Mouse (Mus musculus): Measurements from ENCODE around the gene Pdzd7.

The Pdzd7 gene

DNA sequence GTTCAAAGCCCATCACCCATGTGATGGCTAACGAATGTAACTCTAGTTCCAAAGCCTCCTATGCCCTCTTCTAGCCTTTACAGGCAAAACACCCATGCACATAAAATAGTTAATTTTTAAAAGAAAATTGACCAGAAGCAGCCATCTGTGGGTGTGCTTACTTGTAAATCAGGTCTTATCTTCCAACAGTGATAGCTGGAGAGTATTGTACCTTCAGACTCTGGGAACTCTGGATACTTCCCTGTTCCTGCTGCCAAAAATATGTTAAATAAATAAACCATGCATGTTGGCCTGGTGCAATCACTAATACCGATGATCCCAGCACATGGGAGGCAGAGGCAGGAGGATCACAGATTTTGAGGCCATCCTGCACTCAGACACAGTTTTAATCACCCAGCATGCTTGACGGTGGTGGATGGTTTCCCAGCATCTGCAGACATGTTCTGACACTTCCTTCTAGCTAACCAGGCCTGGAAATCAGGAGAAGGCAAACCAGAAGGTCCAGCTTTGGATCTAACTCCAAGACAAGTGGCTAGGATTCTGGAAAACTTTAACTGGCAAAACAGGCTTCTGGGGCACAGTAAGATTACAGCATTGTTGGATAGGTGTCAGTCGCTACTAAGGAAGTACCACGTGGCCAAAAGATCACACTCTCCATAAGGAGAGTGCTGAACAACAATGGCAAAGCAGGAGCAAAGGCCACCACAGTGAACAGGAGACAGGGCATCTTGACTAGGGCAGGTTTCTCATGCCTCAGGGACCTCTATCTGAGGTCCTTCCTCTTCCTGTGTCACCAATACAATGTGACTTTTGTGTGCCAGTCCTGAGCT lies 60.1 kb downstream of the Pdzd7 start:
- no peak for DNase-seq (ENCODE audit: low read depth, low spot score)

DNA sequence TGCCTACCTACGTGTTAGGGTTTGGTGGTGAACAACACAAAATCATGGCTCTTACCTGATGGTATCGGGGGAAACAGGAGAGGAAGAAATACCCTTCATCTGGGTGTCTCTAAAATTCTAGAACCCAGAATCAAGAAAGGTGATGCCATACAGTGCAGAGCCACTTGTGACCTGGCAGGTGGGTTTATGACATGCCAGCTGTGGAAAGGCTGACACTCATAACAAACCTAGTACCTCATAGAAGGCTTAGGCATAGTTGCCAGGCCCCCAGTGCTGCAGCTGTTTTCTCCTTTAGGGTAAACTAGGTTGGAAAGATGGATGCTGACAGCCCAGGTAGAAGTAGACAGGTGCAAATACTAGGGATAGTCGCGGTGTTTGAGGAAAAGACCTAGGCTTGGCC lies 61.1 kb downstream of the Pdzd7 start:
- DNase-seq (ENCODE audit: low read depth, low spot score): no peak

DNA sequence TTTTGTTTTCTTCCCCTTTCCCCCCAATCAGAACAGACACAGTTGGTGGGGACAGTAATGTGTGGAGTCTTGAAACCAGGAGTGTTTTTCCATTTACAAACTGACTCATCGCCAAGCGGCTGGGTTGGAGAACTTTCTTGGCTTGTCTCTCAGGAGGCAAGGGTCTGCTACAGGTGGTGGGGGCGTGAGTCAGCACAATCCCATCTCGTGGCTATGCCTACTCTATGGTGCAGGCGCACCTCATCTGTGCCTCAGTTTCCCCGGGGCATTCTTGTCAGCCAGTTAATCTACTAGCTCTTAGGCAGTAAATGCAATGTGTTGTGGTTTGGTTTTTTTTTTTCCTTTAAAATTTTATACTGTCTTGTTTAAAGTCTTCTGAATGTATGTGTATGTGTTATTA lies 62.2 kb downstream of the Pdzd7 start:
- DNase-seq (ENCODE audit: low read depth, low spot score): no peak

DNA sequence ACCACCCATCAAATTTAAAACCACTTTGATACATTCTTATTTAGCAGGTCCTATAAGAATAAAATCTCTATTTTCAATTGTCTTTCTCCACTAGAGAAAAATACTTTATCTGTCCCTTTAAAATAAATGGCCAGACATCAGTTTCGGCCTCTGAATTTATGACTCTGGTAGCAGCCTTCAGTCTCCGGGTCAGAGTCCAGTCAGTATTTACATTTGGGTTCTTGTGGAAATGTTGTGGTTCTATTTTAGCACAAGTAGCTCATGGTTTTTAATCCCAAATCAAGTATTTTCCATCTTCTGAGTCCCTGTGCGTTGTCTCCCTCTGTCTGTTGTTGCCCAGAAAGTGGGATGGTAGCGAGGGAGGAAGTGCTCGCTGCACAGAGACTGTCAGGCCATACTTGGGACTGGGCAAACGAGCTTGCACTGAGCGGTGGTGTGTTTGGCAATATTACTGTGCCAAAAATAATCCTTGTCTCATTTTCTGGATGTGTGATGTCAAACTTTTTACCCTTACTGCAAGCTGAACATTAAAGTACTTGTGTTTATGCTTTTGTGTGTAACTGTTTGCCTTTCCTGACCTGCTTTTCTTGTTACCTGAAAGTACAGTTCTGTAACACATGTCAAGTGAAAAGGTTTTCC lies 62.9 kb downstream of the Pdzd7 start:
- DNase-seq (ENCODE audit: low read depth, low spot score): no peak

DNA sequence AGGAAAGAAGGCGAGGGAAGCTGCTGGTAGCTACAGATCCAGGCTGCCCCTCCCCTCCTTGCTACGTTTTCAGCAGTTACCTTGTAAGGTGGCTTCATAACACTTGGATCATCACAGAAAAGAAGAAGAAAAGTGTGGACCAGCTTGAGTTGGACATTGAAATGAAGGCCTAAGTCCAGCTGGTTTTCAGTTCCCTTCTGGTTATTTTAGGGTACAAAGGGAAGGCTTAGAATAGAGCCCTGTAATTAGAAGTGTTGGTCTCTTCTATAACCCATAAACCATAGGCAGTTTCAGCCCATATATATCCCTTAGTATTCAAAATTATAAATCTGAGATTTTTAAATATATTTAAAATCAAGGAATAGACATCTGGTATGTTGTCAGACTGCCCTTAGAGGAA lies 64.7 kb downstream of the Pdzd7 start:
- DNase-seq (ENCODE audit: low read depth, low spot score): no peak

DNA sequence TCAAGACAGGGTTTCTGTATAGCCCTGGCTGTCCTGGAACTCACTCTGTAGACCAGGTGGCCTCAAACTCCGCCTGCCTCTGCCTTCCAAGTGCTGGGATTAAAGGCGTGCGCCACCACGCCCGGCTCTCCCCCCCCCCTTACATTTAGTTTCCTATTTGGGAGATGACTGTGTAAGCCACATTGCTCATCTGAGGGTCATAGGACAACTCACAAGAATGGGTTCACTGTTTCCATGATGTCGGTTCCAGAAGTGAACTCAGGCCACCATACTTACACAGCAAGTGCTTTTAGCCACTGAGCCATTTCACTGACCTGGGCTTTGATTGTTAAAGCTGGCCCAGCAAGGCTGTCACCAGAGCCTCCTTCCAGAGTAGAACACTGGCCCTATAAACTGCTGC lies 68.4 kb downstream of the Pdzd7 start:
- DNase-seq (ENCODE audit: low read depth, low spot score): no peak

Measured in ES-CJ7 (cell line).